Mouse (Mus musculus): ENCODE measurements around the gene Kcnip1.
A peak's percentile ranks its signal among the peaks of the same experiment; 100 is the strongest.

The Kcnip1 gene

DNA sequence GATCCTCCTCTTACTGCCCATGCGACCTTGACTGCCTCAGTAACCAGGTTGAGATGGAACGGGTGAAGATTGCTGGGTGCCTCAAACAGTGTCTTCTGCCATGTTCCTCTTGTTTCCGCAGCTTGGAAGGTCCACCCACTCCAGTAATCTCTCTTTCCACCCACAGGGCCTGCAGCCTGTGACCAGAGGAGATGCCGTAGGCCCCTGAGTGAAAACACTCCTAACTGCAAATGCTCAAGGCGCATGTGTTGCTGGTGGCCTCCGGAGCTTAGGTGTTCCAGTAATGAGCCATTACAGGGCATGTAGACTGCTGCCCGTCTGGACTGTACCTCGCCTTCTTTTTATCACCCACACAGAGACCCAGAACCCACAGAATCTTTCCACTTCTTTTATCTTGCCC is 55.3 kb downstream of the Kcnip1 start:
- DNase-seq: no peak

DNA sequence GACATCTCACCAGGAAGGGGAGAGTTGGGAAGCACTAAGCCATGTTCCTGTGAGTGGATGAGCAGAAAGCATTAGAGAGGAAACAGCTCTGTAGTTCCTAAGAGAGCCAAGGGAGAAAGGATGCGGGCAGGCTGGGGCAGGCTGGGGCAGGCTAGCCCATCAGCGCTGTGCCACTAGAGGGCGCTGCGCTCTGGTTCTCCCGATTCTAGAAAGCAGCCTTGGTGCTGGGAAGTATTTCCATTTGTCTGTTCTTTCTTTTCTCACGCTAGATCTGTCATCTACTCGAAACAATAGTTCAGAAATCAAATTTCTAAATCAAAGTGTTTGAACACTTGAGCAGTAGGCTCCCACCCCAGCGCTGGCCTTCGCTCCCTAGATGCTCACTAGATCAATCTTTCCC is 58.7 kb downstream of the Kcnip1 start:
- peak; percentile 21 for DNase-seq

DNA sequence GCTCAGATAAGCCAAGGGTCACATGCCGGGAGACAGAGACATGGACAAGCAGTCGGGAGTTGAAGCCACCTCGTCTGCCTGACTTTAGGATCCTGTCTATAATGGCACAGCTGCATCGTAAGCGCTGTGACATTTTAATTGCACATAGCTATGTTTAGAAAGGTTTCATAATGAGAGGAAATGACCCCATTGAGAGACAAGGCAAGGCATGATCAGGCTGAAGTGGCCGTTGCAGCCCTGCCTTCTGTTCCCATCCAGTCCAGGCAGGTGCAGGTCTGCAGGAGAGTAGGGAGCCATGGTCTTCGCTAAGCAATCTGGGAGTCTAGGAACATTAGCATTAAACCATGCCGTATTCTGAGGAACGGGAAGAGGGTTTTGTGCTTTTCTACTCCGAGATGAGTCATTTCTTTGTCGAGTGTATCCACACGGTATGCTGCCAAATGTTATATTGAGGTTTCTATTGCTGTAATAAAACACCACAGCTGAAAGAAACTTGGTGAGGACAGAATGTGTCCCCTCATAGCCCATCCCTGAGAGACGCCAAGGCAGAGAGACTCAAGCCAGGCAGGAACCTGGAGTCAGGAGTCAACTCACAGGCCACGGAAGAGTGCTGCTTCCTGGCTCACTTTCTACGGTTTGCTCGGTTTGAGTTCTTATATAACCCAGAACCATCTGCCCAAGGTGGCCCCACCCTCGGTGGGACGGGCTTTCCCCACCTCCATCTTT is 60.4 kb downstream of the Kcnip1 start:
- no peak for DNase-seq

DNA sequence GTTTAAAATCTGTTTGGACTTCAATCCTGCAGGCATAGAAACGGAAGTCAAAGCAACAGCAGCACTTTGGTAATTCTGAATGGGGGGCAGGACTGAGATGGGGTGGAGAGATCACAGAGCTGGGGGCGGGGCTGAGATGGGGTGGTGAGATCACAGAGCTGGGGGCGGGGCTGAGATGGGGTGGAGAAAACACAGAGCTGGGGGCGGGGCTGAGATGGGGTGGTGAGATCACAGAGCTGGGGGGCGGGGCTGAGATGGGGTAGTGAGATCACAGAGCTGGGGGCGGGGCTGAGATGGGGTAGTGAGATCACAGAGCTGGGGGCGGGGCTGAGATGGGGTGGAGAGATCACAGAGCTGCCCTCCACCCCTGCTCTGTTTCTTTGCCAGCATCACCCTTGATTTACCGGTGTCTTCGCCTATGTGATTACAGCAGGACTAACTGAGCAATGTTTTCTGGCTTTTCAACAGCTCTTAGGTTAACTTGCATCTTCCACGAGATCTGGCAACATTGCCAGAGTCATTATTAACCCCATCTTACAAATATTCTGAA is 61.0 kb downstream of the Kcnip1 start:
- peak; percentile 83 for DNase-seq

DNA sequence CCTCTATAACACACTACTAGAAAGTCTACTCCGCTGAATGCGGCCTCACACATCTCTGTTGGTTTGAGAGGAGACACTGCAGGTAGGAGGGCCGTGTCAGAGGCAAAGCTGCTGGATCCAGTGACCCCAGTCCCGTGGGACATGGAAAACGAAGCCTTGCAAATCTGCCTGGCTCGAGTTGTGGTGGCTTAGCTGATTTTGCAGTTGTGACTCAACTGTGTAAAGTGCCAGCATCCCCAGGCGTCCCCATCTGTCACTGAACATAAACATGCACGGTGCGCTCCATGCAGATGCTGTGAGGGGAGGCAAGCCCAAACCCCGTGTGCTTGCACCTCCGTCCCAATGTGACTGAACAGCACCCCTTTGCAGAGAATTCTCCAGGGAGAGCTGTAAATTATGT is 63.5 kb downstream of the Kcnip1 start:
- no peak for DNase-seq

DNA sequence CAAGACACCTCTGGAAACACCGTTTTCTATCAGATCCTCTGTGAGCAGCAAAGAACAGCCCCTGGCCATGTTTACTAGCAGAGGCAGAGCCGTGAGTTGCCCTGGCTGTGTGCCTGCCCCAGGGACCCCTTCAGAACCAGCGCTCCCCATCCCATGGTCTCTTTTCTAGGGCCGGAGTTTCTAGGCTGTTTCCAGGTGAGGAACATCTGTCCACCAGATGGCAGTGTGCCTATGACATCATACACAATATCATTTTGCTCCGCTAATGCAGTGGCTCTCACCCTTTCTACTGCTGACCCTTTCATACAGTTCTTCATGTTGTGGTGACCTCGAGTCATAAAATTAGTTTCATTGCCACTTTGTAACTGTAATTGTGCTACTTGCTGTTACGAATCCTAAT is 64.3 kb downstream of the Kcnip1 start:
- peak; percentile 34 for DNase-seq

DNA sequence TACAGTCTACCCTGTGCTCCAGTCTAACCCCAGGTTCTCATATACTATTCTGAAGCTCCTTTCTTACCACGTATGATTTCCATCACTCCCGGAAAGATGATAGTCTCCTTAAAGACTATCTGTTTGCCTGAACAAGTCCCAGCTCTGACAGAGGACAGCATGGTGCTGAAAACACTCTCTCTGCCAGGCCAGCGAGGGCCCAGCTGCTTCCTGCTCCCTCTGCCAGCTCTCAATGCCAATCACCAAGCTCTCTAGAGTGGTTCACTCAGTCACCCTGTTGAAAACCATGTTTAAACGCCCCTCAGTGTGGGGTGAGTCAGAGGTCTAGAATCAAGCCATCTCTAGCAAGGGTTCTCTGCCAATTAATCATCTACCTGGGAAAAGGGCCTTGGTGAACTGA is 65.1 kb downstream of the Kcnip1 start:
- no peak for DNase-seq

DNA sequence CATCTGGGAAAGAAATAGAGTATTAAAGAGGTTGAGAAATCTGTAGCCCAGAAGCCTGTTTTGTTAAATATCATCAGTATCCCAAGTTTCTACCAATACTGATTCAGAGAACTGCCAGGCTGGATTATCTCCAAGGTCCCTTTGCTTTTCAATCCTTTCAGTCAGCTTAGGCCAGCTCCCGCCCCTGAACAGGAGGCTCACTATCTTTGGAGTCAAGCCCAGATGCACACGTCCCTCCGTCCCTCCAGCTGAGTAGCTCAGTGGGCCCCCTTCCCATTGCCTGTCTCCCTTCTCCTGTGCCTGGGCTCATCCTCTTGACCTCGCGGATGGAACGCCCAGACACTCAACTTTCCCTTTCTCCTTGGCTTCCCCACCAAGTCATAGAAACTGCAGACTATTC is 65.6 kb downstream of the Kcnip1 start:
- no peak for DNase-seq

DNA sequence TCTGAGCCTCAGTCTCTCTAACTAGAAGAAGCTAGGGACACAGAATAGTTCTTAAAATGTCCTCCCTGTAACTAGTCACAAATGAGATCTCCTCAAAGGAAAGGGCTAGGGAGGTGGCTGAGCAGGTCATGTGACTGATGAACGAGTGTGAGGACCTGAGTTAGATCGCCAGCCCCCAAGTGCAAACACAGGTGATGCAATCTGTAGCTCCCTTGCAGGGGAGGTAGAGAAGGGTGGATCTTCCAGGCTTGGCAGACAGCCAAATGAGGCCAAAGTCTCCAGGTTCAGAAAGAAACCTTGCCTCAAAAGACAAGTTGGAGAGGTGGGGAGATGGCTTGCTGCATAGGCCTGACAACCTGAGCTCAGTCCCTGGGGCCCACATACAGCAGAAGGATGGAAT is 66.4 kb downstream of the Kcnip1 start:
- DNase-seq: peak; percentile 41

DNA sequence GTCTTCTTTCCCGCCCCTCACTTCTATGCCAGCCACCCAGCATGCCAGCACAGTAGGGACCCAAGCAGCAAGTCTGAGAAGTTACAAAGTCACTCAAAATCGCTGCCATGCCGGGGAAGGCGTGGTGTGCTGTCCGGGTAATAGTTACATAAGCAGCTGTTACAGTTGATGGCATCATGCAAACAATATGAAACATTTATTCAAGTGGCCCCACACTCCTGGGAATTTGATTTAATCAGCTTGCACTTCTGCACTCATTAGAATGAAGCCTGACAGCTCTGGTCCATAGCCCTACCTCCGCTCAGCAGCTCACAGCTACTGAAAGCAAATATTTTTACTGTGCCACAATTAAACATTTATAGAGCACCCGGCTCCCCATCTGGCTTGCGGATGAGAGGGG is 67.2 kb downstream of the Kcnip1 start:
- no peak for DNase-seq

DNA sequence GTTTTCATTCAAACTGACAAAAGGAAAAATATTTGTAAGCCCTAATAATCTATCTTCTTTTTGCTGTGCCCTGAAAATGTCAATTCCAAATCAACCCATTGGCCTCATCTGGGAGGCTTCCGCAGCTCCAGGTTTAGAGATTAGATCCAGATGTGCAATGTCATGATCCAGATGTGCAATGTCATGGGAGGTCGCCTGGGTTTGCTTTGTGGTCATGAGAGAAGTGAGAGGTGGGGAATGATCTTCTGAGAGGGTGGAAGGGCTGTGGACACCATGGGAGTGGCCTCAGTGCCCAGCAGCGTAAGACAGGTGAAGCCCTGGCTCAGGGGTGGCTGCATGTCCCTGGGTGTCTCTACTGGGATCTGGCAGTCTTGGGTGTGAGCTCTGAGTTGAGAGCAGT is 69.9 kb downstream of the Kcnip1 start:
- DNase-seq: no peak

DNA sequence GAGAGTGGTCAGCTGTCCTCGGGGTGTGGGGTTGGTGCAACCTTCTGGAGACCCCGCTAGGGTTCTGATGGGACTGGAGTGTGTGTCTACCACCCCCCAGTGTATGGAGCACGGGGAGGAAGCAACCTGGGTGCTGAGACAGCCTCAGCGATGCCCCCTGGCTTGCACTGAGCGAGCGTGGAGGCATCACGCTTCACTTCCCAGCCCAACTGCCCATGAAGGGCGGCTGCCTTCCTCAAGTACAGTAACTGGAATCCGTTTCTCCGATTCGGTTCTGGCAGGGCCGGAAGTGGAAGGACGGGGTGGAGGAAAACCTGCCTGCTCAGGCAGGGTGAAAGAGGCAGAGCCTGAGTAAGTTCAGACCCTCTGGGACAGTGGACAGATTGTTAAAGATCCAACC is 71.5 kb downstream of the Kcnip1 start:
- no peak for DNase-seq

DNA sequence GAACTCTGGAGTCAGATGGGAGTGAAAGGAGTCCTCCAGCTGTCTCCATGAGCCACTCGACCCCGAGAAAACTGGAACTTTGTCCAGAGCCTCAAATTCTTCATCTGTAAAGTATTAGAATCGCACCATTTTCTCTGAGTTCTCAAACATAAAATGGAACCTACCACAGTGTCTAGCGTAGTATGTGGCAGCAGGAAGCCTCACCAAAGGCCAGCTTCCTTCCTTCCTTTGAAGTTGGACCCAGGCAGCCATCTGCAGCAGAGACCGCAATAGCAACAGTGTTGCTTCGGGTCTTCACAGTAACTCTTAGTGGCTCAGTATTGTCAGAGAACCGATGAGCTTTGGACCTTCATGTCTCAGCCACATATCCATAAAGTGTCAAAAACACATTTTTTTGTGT is 73.1 kb downstream of the Kcnip1 start:
- no peak for DNase-seq

DNA sequence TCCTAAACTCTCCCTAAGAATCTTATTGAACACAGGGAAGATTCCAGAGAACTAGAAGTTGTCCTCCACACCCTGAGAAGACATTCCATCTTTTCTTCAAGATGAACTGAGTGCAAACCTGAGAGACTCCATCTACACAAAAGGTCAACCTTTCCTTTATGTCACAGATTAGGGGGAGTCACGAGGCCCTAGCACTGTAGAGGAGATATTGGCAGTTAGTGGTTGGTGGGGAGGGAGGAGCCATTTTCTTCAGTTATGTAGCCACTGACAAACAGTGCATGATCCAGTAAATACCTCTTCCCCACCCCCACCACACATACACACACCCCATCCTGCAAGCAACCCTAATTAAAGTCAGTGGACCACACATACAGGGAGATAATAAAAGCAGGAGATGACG is 74.5 kb downstream of the Kcnip1 start:
- DNase-seq: no peak

DNA sequence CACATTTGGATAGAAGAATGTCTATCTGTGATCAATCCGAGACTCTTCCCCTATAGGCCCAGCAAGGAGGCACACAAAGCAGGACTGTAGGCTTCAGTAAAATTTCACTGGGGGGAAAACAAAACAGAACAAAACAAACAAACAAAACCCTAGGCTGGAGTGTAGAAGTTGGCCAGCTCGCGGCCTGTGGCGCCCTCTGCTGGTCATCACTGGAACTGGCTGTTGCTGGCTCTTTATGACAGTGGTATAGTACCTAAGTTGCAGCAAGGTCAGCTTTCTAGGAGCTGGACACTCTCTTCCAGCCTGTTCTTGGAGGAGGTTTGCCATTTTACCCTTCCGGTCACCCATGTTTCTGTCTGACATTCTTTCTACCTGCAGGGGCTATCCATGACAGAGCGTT is 75.4 kb downstream of the Kcnip1 start:
- peak; percentile 57 for DNase-seq

DNA sequence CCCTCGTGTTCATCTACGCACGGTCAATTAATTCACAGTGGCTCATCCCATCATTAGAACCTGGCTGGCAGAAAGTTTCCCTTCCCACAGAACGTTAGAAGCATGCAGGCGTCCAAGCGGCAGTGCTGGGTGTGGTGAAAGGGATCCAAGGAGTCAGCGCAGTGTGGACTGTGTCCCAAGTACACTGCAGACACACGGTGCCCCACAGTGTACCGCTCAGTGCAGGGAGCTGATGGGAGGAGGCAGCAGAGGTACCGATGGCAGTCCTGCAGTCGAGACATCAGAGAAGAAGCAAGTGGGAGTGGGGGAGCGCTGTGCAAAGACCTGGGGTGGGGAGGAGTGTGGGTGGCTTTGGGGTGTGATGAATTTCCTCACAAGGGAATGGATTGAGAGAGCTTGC is 78.7 kb downstream of the Kcnip1 start:
- DNase-seq: no peak

DNA sequence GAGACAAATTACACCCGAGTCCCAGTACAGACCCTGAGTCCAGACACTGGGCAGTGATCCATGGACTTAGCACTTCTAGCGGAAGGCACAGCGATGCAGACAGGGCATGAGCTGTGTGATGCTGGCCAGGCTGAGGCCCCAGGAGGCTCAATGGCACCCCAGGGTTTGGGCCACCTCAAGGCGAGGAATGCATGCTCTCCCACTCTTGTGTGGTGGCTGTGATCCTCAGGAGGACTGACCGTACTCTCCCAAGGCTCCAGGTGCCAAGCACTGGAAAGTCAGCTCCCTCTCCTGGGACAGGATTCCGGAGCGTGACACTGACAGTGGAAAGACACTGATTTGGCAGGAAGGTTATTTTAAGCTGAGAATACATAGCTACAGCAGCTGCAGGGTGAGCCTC is 79.9 kb downstream of the Kcnip1 start:
- DNase-seq: no peak

DNA sequence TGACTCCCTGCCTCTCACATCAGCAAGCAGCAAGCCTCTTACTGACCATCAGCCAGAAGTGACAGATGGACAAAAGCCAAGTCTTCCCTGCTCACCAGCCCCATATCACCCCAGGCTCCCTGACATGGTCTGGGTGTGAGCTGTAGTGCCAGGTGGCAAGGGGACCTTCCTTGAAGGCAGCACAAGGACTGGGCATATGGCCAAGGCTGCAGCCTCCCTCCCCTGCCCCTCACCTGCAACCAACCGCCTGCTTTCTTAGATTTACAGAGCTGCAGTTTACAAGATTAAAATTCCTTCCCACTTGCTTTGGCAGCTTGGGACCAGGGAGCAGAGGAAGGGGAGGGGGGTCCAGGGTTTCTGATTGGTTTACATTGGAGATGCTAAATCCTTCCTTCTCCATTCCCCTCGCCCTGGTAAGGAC is 80.8 kb downstream of the Kcnip1 start:
- no peak for DNase-seq

DNA sequence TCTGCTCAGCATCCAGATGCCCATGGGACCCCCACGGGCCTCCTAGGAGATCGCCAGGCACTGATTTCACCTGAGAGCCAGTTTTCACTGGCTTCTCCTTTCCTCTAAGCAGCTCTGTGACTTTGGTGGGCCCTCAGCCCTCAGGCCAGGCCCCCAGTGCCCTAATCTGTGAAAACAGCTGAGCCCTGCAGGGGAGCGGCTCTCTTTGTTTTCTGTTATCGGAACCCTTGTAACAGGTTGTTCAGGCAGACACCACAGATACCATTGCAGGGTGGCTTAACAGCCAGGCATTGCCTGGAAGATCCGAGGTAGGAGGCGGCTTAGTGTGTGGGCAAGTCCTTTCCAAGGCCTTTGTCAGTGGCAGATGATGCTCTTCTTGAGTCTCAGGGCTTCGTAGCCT is 82.0 kb downstream of the Kcnip1 start:
- DNase-seq: peak; percentile 47

DNA sequence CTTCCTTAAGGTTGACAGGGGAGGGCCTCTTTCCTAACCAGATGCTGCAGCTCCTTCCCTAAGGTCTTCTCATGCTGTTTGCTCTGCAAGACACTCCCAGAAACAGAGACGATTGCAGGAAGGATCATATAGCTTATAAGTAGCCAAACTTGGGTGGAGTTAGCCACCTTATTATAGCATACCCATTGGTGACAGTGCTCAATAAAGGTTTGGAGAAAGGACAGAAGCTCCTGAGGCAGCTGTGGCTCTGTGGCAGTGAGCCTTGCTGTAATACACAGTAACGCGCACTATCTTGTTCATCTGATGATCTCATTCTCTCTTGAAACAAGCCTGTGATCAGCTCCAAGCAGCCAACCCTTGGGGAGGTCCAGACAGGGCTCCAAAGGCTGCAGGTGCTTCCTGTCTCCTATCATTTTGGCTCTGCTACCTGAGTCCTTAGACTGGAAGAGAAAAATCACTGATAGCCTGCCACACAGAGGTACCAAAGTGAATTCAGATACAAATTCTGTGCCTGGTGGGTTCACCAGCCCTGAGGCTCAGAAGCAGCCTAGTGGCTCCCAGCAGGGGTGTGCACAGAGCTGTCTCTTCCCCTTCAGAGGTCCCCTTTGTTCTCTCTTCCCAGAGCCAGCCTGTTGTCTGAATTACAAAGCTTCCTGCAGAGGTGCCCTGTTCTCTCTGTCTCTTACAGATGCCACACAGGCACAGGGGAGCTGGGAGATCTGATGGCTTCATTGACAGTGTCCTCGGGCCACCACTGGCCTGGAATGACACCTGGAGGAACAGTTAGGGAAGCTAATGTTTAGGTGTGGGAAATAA is 84.4 kb downstream of the Kcnip1 start:
- no peak for DNase-seq

DNA sequence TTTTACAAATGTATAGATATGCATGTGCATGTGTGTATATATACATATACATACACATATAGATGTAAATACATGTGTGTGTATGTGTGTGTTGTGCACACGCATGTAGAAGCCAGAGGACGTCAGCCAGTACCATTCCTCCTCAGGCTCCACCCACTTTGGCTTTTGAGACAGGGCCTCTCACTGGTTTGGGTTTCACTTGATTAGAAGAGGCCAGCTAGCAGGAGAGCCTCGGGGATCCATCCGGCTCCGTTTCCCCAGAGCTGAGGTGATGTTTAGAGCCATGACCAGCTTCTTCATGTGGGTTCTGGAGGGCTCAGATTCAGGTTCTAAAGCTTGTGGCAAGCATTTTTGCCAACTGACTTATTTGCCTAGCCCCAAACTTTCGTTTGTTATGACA is 89.5 kb downstream of the Kcnip1 start:
- no peak for DNase-seq

DNA sequence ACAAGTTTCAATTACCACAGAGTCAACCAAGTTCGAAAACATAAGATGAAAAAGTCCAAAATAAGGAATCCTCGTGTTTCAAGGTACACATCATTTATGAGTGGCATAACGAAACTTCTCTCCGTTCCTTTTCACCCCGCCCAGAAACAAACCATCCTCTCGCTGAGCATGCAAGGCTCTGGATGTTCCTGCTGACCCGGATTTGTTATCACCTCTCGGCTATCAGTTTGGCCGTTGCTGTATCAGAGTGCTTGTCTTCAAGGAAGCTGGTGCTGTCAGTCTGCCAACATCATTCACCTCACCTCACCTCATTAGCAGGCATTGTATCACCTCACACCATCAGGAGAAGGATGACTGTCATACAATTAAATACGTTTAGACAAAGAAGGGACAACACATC is 90.6 kb downstream of the Kcnip1 start:
- DNase-seq: no peak

DNA sequence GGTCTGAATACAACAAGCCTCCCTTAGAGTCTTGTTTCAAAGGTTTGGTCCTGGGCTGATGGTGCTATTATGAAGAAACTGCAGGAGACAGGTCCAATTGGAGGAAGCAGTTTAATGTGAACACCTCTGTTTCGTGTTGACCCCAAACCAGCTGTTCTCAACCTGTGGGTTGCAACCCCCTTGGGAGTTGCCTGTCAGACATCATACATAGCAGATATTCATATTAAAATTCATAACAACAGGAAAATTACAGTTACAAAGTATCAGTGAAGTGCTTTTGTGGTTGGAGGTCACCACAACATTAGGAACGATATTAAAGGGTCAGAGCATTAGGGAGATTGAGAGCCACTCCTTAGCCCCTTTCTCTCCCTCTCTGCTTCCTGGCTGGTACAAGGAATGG is 91.2 kb downstream of the Kcnip1 start:
- no peak for DNase-seq

DNA sequence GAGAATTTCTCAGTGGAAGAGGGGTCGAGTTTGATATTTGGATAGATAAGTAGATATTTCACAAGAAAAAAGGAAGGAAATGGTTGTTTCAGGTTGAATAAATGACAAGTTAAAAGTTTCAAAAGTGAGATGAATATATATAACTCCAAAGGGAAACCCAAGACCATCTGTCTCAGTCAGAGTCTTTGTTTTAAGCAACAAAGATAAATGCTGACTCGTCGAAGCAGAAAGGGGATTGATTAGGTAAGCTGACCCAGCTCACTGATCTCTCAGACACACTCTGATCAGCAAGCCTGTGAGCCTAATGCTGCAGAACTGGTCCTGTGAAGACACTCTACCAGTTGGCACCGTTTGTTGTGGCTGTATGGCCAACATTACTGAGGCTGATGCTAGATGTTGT is 101.9 kb downstream of the Kcnip1 start:
- DNase-seq: no peak

Data from liver (tissue).